Mouse (Mus musculus): ENCODE measurements around the gene Pak2. TPM values are rescaled to one million over a fixed set of nuclear protein-coding genes. Genes with fewer than 3 reads are reported as not detected.
"Not testable (repeated sequence)": the region's sequence is repeated elsewhere in the genome, so short reads cannot be mapped to it uniquely, and the experiment has no call there.

Pak2 gene
- polyA plus RNA-seq, 1 experiment, result 7.3 TPM

DNA sequence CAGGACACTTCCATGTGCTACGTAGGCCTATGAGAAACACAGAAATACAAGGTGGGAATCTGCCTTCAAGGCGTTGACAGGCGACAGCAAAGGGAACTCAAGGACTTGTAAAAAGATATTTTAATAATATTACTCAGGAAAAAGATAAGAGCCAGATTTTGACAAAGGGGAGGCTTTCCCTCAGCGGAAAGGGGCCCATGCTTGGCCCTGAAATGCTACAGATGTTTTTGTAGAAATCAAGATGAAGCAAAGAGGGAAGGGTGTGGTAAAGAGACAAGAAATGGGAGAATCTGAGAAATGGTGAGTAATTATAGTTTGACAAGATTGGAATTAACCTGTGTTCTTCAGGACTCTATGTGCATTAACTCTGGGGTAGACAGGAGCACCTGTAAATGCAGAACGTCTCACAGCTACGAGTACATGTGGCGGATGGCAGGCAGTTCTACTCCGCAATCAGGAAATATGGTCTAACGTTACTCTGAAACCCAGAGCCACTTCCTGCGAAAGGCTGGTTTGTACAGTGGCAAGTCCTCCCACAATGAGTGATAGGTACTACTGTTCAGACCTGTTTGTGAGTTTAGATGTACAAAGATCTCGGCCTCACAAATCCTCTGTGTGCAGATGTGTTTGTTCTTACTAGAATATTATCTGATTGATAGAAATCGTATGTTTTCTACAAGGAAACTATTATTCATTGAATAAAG is 28.4 kb upstream of the Pak2 start:
- Histone ChIP-seq H3K27me3 (ENCODE audit: control insufficient read depth, insufficient read depth, low read length) (no peaks in the 10 kb centered on the region), H3K36me3 (ENCODE audit: control insufficient read depth, insufficient read depth, low read length) (no peaks in the 10 kb centered on the region; the same call in 1 of the 2 replicates), H3K4me3 (ENCODE audit: control insufficient read depth, low read depth, low read length) (no peak overlapping the region), H3K27ac (ENCODE audit: control insufficient read depth, insufficient read depth, low read depth, low read length) (no peak overlapping the region), H3K4me1 (ENCODE audit: control insufficient read depth, insufficient read depth, low read length) (no peaks in the 10 kb centered on the region)
- no peak for TF ChIP-seq POLR2A (IDR thresholded peaks at IDR 0.05; ENCODE audit: control insufficient read depth, low read depth, low read length)
- TF ChIP-seq CTCF (IDR thresholded peaks at IDR 0.05; ENCODE audit: control insufficient read depth, insufficient read depth, insufficient replicate concordance, low read depth, low read length), result no peak

DNA sequence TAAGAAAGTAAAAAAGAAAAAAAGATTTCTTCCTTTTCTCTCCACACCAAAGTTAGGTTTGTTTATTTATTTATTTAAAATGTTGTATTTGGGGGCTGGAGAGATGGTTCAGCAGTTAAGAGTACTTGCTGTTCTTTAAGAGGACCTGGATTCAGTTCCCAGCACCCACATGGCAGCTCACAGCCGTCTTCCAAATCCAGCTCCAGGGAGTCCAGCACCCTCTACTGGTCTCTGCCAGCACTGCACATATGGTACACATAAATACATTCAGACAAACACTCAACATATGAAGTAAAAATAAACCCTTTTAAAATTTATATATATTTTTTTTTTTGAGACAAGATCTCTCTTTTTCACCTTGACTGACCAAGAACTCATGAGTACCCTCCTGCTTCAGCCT is 26.6 kb upstream of the Pak2 start:
- H3K36me3 ChIP-seq (ENCODE audit: control insufficient read depth, insufficient read depth, low read length), result no peaks in the 10 kb centered on the region; the same call in 1 of the 2 replicates
- H3K4me3 ChIP-seq (ENCODE audit: control insufficient read depth, low read depth, low read length), result no peak overlapping the region
- H3K27me3 ChIP-seq (ENCODE audit: control insufficient read depth, insufficient read depth, low read length), result no peaks in the 10 kb centered on the region
- no peaks in the 10 kb centered on the region for H3K4me1 ChIP-seq (ENCODE audit: control insufficient read depth, insufficient read depth, low read length)
- no peak overlapping the region for H3K27ac ChIP-seq (ENCODE audit: control insufficient read depth, insufficient read depth, low read depth, low read length)
- TF ChIP-seq CTCF (IDR thresholded peaks at IDR 0.05; ENCODE audit: control insufficient read depth, insufficient read depth, insufficient replicate concordance, low read depth, low read length) (peak; percentile 43; the same call in 1 of the 2 replicates), POLR2A (IDR thresholded peaks at IDR 0.05; ENCODE audit: control insufficient read depth, low read depth, low read length) (no peak)

DNA sequence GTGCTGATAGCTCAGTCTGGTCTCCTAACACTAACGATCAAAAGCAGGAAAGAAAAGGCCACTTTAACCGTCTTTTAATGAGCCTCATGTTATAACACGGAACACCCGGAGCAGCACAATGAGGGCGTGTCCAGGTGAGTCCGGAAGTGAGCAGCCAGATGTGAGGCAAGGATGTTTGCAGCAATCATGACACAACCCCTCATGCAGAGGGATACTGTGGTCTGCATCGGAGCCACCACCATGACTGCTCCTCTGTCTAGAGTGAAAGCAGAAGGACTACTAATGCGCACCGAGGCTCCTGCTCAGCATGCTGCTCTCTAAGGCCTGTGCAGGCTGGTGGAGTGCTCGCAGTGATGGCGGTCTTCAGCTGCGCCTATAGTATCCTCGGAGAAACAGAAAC is 23.2 kb upstream of the Pak2 start:
- H3K27me3 ChIP-seq (ENCODE audit: control insufficient read depth, insufficient read depth, low read length), result no peaks in the 10 kb centered on the region
- no peak overlapping the region for H3K4me3 ChIP-seq (ENCODE audit: control insufficient read depth, low read depth, low read length)
- TF ChIP-seq POLR2A (IDR thresholded peaks at IDR 0.05; ENCODE audit: control insufficient read depth, low read depth, low read length), result no peak
- no peak for TF ChIP-seq CTCF (IDR thresholded peaks at IDR 0.05; ENCODE audit: control insufficient read depth, insufficient read depth, insufficient replicate concordance, low read depth, low read length)
- H3K36me3 ChIP-seq (ENCODE audit: control insufficient read depth, insufficient read depth, low read length), result no peaks in the 10 kb centered on the region; the same call in 1 of the 2 replicates
- H3K27ac ChIP-seq (ENCODE audit: control insufficient read depth, insufficient read depth, low read depth, low read length), result no peak overlapping the region
- peaks cover 3% of the 10 kb centered on the region for H3K4me1 ChIP-seq (ENCODE audit: control insufficient read depth, insufficient read depth, low read length)

DNA sequence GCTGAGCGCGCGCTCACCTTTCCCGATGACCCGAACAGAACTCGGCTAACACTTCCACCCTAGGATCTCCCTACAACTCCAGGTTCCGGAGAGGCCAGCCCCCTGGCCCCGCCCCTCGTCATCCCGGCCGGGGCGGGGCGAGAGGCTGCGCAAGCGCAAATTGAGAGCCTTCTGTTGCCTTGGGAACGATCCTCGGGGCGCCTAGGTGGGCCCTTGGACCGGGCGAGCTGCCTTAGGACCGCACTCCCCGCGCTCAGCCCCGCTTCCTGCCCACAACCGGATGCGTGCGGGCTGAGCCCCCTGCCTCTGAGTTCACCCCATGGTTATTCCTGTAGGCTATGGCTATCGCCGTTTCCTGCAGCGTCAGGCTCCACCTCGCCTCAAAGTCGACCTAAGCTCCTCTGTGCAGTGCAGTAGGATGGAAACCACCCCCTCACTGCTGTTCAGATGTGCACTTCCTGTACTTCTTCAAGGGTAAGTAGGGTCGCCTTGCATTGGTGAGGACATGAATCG is 20.6 kb upstream of the Pak2 start, which contains the start of the genes Pigx and Cep19:
Gene Pigx, minus strand, starts transcription at position 103 of the 513 bp plus-strand sequence.
Gene Cep19, plus strand, starts transcription at position 163 of the 513 bp plus-strand sequence.
- TF ChIP-seq POLR2A (IDR thresholded peaks at IDR 0.05; ENCODE audit: control insufficient read depth, low read depth, low read length) (peak; percentile 76), CTCF (IDR thresholded peaks at IDR 0.05; ENCODE audit: control insufficient read depth, insufficient read depth, insufficient replicate concordance, low read depth, low read length) (no peak)
- Histone ChIP-seq H3K4me1 (ENCODE audit: control insufficient read depth, insufficient read depth, low read length) (peaks cover 3% of the 10 kb centered on the region), H3K27ac (ENCODE audit: control insufficient read depth, insufficient read depth, low read depth, low read length) (peak within 1 kb of the TSS; percentile 59), H3K27me3 (ENCODE audit: control insufficient read depth, insufficient read depth, low read length) (no peaks in the 10 kb centered on the region), H3K36me3 (ENCODE audit: control insufficient read depth, insufficient read depth, low read length) (no peaks in the 10 kb centered on the region; the same call in 1 of the 2 replicates), H3K4me3 (ENCODE audit: control insufficient read depth, low read depth, low read length) (peak within 1 kb of the TSS; percentile 96)

DNA sequence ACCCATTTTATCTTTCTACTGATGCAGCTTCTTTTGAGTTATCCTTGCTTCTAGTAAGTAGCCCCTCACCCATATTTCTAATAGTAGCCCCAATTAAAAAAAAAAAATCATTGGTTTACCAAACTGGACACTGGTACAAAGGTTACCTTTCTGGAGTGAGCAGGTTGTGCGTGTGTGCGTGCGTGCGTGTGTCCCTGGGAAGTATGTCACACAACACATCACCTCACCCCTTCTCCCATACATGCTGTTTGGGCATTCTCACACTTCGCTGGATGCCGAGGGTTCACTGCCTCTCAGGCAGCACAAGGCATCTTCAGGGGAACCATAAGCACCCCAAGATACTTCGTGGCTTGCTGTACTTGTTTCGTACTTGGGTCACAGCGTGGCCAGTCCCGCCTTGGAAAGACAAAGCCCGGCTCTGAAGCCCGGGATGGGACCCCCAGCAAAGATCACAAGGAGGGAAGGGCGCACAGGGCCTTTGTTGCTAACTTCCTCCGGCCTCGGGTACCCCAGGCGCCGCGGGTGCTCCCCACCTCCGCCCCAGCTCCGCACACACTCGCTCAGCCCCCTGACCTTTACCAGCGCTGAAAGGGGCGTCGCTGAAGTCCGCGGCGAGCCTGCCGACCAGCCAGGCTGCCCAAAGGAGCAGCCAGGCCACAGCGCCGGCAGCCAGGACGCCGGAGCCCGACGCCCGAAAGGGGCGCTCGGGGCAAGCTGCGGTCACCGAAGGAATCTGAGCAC is 19.9 kb upstream of the Pak2 start:
- H3K4me1 ChIP-seq (ENCODE audit: control insufficient read depth, insufficient read depth, low read length), result peaks cover 3% of the 10 kb centered on the region
- no peaks in the 10 kb centered on the region; the same call in 1 of the 2 replicates for H3K36me3 ChIP-seq (ENCODE audit: control insufficient read depth, insufficient read depth, low read length)
- H3K27ac ChIP-seq (ENCODE audit: control insufficient read depth, insufficient read depth, low read depth, low read length), result no peak overlapping the region
- H3K27me3 ChIP-seq (ENCODE audit: control insufficient read depth, insufficient read depth, low read length), result no peaks in the 10 kb centered on the region
- TF ChIP-seq CTCF (IDR thresholded peaks at IDR 0.05; ENCODE audit: control insufficient read depth, insufficient read depth, insufficient replicate concordance, low read depth, low read length), result no peak
- TF ChIP-seq POLR2A (IDR thresholded peaks at IDR 0.05; ENCODE audit: control insufficient read depth, low read depth, low read length), result no peak
- peak overlapping the region; percentile 96 for H3K4me3 ChIP-seq (ENCODE audit: control insufficient read depth, low read depth, low read length)

DNA sequence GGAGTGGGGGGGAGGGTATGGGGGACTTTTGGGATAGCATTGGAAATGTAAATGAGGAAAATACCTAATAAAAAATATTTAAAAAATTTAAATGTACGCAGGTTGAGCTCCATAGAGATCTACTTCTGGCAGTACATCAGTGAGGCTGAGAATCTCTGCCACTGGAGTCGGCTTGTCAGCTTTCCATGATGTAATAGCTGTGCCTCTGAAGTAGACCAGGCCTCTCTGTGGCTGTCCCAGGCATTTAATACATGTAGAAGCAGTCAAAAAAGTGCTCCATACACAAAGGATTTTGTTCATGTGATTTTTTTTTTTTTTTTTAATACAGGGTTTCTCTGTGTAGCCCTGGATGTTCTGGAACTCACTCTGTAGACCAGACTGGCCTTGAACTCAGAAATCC is 18.6 kb upstream of the Pak2 start:
- not testable (repeated sequence) for H3K36me3 ChIP-seq (ENCODE audit: control insufficient read depth, insufficient read depth, low read length); H3K4me1 ChIP-seq (ENCODE audit: control insufficient read depth, insufficient read depth, low read length); H3K27me3 ChIP-seq (ENCODE audit: control insufficient read depth, insufficient read depth, low read length); H3K4me3 ChIP-seq (ENCODE audit: control insufficient read depth, low read depth, low read length); H3K27ac ChIP-seq (ENCODE audit: control insufficient read depth, insufficient read depth, low read depth, low read length)

- no peak for TF ChIP-seq CTCF (IDR thresholded peaks at IDR 0.05; ENCODE audit: control insufficient read depth, insufficient read depth, insufficient replicate concordance, low read depth, low read length)
- no peak for TF ChIP-seq POLR2A (IDR thresholded peaks at IDR 0.05; ENCODE audit: control insufficient read depth, low read depth, low read length)
- Histone ChIP-seq H3K27ac (ENCODE audit: control insufficient read depth, insufficient read depth, low read depth, low read length) (no peak overlapping the region), H3K36me3 (ENCODE audit: control insufficient read depth, insufficient read depth, low read length) (no peaks in the 10 kb centered on the region), H3K4me3 (ENCODE audit: control insufficient read depth, low read depth, low read length) (no peak overlapping the region), H3K27me3 (ENCODE audit: control insufficient read depth, insufficient read depth, low read length) (no peaks in the 10 kb centered on the region), H3K4me1 (ENCODE audit: control insufficient read depth, insufficient read depth, low read length) (no peaks in the 10 kb centered on the region)
Observed at GRCm38 (mm10) chr16:32091466-32091865, 12.3 kb upstream of the Pak2 start.
